Mouse (Mus musculus): ENCODE measurements around the gene Zfp52. TPM values are rescaled to one million over a fixed set of nuclear protein-coding genes. Genes with fewer than 3 reads are reported as not detected.

Zfp52 gene
- total RNA-seq (2015; ENCODE audit: low replicate concordance) = 5.0 and 6.3 TPM in 2 replicates
- 3.2 and 4.1 TPM in 2 replicates for total RNA-seq (2017; ENCODE audit: low replicate concordance)

- peak; percentile 83 for ATAC-seq (replicated peaks; ENCODE audit: low FRiP score, poor library complexity, severe bottlenecking)
These were observed at the start of gene Zfp52 for GRCm38 (mm10) chr17:21535096-21536001. Zfp52 (plus strand) TSS chr17:21535539.

GRCm38 (mm10) chr17:21488760-21489499 is 46.4 kb upstream of the Zfp52 start, which contains the start of gene Zfp53:
Zfp53 (plus strand) TSS chr17:21488998.
- peak; percentile 98 for ATAC-seq (replicated peaks; ENCODE audit: low FRiP score, poor library complexity, severe bottlenecking)

GRCm38 (mm10) chr17:21489500-21490001 is 45.8 kb upstream of the Zfp52 start:
- no peak for ATAC-seq (replicated peaks; ENCODE audit: low FRiP score, poor library complexity, severe bottlenecking)

GRCm38 (mm10) chr17:21501365-21501764 is 34.0 kb upstream of the Zfp52 start:
- ATAC-seq (replicated peaks; ENCODE audit: low FRiP score, poor library complexity, severe bottlenecking) = no peak

GRCm38 (mm10) chr17:21504524-21504923 is 30.8 kb upstream of the Zfp52 start:
- no peak for ATAC-seq (replicated peaks; ENCODE audit: low FRiP score, poor library complexity, severe bottlenecking)

GRCm38 (mm10) chr17:21506258-21506657 is 29.1 kb upstream of the Zfp52 start:
- no peak for ATAC-seq (replicated peaks; ENCODE audit: low FRiP score, poor library complexity, severe bottlenecking)

- no peak for ATAC-seq (replicated peaks; ENCODE audit: low FRiP score, poor library complexity, severe bottlenecking)
These were observed 25.6 kb upstream of the Zfp52 start for GRCm38 (mm10) chr17:21509756-21510155.

- ATAC-seq (replicated peaks; ENCODE audit: low FRiP score, poor library complexity, severe bottlenecking) = peak; percentile 73
These were observed 19.8 kb upstream of the Zfp52 start for GRCm38 (mm10) chr17:21515403-21516105.

- peak; percentile 96 for ATAC-seq (replicated peaks; ENCODE audit: low FRiP score, poor library complexity, severe bottlenecking)
These were observed 18.9 kb upstream of the Zfp52 start for GRCm38 (mm10) chr17:21516201-21517129.

GRCm38 (mm10) chr17:21517130-21517671 is 18.1 kb upstream of the Zfp52 start:
- 0 out of 2 replicates have a peak, but pooled peaks have one; percentile 27 for ATAC-seq (replicated peaks; ENCODE audit: low FRiP score, poor library complexity, severe bottlenecking)

- no peak for ATAC-seq (replicated peaks; ENCODE audit: low FRiP score, poor library complexity, severe bottlenecking)
These were observed 9.1 kb upstream of the Zfp52 start for GRCm38 (mm10) chr17:21526270-21526669.

GRCm38 (mm10) chr17:21530645-21531330 is 4.6 kb upstream of the Zfp52 start:
- ATAC-seq (replicated peaks; ENCODE audit: low FRiP score, poor library complexity, severe bottlenecking) = no peak

GRCm38 (mm10) chr17:21531621-21532020 is 3.7 kb upstream of the Zfp52 start:
- ATAC-seq (replicated peaks; ENCODE audit: low FRiP score, poor library complexity, severe bottlenecking) = no peak

GRCm38 (mm10) chr17:21532101-21532951 is 3.0 kb upstream of the Zfp52 start:
- ATAC-seq (replicated peaks; ENCODE audit: low FRiP score, poor library complexity, severe bottlenecking) = no peak

- ATAC-seq (replicated peaks; ENCODE audit: low FRiP score, poor library complexity, severe bottlenecking) = no peak
These were observed 1.4 kb upstream of the Zfp52 start for GRCm38 (mm10) chr17:21533961-21534360.

GRCm38 (mm10) chr17:21534460-21535095 is 761 bp upstream of the Zfp52 start:
- peak; percentile 70 for ATAC-seq (replicated peaks; ENCODE audit: low FRiP score, poor library complexity, severe bottlenecking)

- ATAC-seq (replicated peaks; ENCODE audit: low FRiP score, poor library complexity, severe bottlenecking) = no peak
These were observed 757 bp downstream of the Zfp52 start for GRCm38 (mm10) chr17:21536096-21536495.

Measured in erythroid progenitor cell, adult 5-6 weeks (primary cell).